Mouse (Mus musculus): Measurements from ENCODE around the gene Arl10. TPM values are rescaled to one million over a fixed set of nuclear protein-coding genes. Genes with fewer than 3 reads are reported as not detected.
A peak's percentile ranks its signal among the peaks of the same experiment; 100 is the strongest.

The Arl10 gene
- polyA plus RNA-seq, 1 experiment: 32.0 TPM

DNA sequence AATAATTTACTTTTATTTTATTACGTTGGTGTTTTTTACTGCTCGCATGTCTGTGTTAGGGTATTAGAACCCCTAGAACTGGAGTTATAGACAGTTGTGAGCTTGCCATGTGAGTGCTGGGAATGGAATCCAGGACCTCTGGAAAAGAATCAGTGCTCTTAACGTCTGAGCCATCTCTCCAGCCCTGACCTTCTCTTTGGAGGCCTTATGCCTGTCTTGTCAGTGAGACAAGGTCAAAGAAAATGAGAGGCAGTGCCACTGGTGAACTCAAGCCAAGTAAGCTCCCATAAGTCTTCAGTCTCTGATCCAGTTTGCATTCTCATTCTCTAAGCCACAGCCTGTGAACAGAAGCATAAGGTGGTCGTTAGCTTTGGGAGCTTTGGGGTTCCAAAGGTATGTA lies 4.1 kb upstream of the Arl10 start:
- DNase-seq: no peak
- Histone ChIP-seq H3K4me1 (ENCODE audit: control insufficient read depth, insufficient read depth, low read length) (no peaks in the 10 kb centered on the region; the same call in 1 of the 2 replicates), H3K4me3 (replicated peaks; ENCODE audit: insufficient read depth, low read depth, low read length) (no peak overlapping the region), H3K27ac (ENCODE audit: insufficient read depth, low read length) (no peak overlapping the region), H3K27me3 (ENCODE audit: control insufficient read depth, insufficient read depth, low read length) (no peaks in the 10 kb centered on the region)
- 73% methylated on average over 4 of the region's 4 CpGs for WGBS
- no peak for TF ChIP-seq POLR2A (IDR thresholded peaks at IDR 0.05; ENCODE audit: borderline replicate concordance, insufficient read depth, low read length)
- TF ChIP-seq CTCF (IDR thresholded peaks at IDR 0.05; ENCODE audit: borderline replicate concordance, insufficient read depth, low read depth, low read length): no peak

DNA sequence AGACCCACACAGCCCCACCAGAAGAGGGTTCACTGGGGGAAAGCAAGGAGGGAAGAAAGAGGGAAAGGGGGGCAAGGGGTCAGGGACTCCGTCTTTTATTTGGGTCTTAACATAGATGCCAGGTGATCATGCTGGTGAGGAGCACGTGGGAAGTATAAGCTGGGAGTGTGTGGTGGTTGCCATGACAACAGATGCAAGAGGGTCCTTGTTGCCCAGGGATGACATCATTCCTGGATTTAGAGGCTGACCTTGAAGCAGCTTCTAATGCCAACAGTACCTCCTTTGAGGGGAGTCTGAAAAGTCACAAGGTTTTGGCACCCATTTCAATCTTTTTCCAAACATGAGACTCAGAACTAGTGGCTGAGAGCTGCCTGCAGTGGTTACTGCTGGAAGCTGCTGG lies 3.2 kb upstream of the Arl10 start:
- WGBS: 32% methylated on average over 2 of the region's 2 CpGs
- H3K4me1 ChIP-seq (ENCODE audit: control insufficient read depth, insufficient read depth, low read length): no peaks in the 10 kb centered on the region; the same call in 1 of the 2 replicates

DNA sequence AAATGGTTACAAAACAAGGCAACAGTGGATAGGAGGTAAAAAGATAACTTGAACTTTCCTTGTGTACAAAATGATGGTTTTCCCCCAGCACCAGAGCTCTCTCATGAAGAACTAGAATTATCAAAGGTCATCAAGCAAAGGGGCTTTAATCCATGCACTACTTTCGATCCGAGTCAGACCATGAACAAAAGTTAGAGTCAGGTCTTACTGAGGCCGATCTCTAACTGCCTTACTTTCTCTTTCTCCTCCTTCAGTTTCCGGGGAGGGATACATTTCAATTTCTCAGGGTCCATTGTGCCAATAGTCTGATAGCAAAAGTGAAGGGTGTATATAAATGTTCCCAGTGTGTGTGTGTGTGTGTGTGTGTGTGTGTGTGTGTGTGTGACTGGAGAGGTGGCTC lies 2.2 kb upstream of the Arl10 start:
- H3K4me1 ChIP-seq (ENCODE audit: control insufficient read depth, insufficient read depth, low read length): no peaks in the 10 kb centered on the region; the same call in 1 of the 2 replicates
- no peak overlapping the region for H3K27ac ChIP-seq (ENCODE audit: insufficient read depth, low read length)
- no peak for DNase-seq
- WGBS: 87% methylated on average over 4 of the region's 4 CpGs
- no peak overlapping the region for H3K4me3 ChIP-seq (replicated peaks; ENCODE audit: insufficient read depth, low read depth, low read length)
- TF ChIP-seq CTCF (IDR thresholded peaks at IDR 0.05; ENCODE audit: borderline replicate concordance, insufficient read depth, low read depth, low read length): no peak
- TF ChIP-seq POLR2A (IDR thresholded peaks at IDR 0.05; ENCODE audit: borderline replicate concordance, insufficient read depth, low read length): no peak
- no peaks in the 10 kb centered on the region for H3K27me3 ChIP-seq (ENCODE audit: control insufficient read depth, insufficient read depth, low read length)

More for the DNA sequence above, 3.2 kb upstream of the Arl10 start:
- no peak for DNase-seq
- H3K27me3 ChIP-seq (ENCODE audit: control insufficient read depth, insufficient read depth, low read length): no peaks in the 10 kb centered on the region
- H3K4me3 ChIP-seq (replicated peaks; ENCODE audit: insufficient read depth, low read depth, low read length): no peak overlapping the region
- TF ChIP-seq CTCF (IDR thresholded peaks at IDR 0.05; ENCODE audit: borderline replicate concordance, insufficient read depth, low read depth, low read length) (no peak), POLR2A (IDR thresholded peaks at IDR 0.05; ENCODE audit: borderline replicate concordance, insufficient read depth, low read length) (no peak)
- H3K27ac ChIP-seq (ENCODE audit: insufficient read depth, low read length): no peak overlapping the region

DNA sequence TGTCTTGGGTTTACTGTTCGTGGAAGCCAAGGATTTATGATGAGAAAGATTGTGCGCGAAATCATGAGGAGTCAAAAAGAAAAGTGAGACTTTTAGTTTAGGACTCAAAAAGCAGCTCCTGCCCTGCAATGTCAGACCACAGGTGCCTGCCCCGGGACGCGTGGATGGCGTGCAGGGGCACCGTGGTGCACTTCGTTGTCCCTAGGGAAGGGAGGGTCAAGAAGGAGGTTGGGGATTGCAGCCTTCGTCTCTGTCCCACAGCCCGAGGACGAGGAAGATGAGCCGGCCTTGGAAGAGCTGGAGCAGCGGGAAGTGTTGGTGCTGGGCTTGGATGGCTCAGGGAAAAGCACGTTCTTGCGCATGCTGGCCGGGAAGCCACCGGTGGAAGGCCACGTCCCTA lies 674 bp downstream of the Arl10 start:
- TF ChIP-seq POLR2A (IDR thresholded peaks at IDR 0.05; ENCODE audit: borderline replicate concordance, insufficient read depth, low read length): no peak
- no peak for TF ChIP-seq CTCF (IDR thresholded peaks at IDR 0.05; ENCODE audit: borderline replicate concordance, insufficient read depth, low read depth, low read length)
- no peak overlapping the region for H3K27ac ChIP-seq (ENCODE audit: insufficient read depth, low read length)

DNA sequence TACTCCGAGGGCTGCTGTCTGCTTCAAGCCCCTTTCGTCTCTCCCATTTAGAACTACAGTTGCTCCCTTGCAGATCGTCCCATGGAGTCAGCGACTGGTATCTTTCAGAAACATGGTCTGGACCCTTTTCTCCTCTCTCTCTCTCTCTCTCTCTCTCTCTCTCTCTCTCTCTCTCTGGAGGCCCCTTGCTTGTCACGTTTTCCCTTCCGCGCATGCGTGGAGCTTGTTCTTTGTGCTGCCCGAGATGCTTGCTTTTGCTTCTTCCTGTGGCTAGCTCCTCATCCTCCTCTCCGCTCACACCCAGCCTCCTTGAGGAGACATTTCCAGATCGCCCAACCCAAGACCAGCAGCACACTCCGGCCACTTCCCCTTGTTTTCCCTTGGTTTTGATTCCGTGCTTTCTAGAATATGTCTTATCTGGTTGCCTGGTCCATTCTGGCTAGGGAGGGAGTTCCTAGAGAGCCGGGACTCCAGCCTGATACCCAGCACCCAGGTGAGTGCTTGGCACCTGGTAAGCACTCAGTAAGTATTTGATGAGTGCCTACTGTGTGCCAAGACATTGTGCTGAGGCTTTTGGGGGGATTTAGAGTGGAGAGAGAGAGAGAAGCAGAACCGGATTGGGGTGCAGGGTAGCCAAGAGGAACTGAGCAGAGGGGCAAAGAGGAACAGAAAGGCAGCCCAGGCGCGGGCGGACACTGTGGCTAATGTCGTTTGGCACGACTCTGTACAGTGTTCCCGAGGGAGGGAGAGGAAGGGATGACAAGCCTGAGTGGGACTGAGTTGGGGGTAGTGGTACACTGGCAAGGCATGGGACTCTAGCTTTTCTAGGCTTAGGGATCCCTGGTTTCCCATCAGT lies 3.1 kb downstream of the Arl10 start:
- no peak overlapping the region for H3K27ac ChIP-seq (ENCODE audit: insufficient read depth, low read length)
- 69% methylated on average over 21 of the region's 21 CpGs for WGBS
- DNase-seq: no peak
- no peak overlapping the region for H3K4me3 ChIP-seq (replicated peaks; ENCODE audit: insufficient read depth, low read depth, low read length)
- H3K4me1 ChIP-seq (ENCODE audit: control insufficient read depth, insufficient read depth, low read length): peaks cover 6% of the 10 kb centered on the region
- TF ChIP-seq POLR2A (IDR thresholded peaks at IDR 0.05; ENCODE audit: borderline replicate concordance, insufficient read depth, low read length) (no peak), CTCF (IDR thresholded peaks at IDR 0.05; ENCODE audit: borderline replicate concordance, insufficient read depth, low read depth, low read length) (no peak)
- H3K27me3 ChIP-seq (ENCODE audit: control insufficient read depth, insufficient read depth, low read length): no peaks in the 10 kb centered on the region

More for the DNA sequence above, 674 bp downstream of the Arl10 start:
- Histone ChIP-seq H3K4me1 (ENCODE audit: control insufficient read depth, insufficient read depth, low read length) (peaks cover 3% of the 10 kb centered on the region), H3K27me3 (ENCODE audit: control insufficient read depth, insufficient read depth, low read length) (no peaks in the 10 kb centered on the region), H3K4me3 (replicated peaks; ENCODE audit: insufficient read depth, low read depth, low read length) (peak overlapping the region; percentile 73)
- DNase-seq: no peak
- 2% methylated on average over 19 of the region's 19 CpGs for WGBS

DNA sequence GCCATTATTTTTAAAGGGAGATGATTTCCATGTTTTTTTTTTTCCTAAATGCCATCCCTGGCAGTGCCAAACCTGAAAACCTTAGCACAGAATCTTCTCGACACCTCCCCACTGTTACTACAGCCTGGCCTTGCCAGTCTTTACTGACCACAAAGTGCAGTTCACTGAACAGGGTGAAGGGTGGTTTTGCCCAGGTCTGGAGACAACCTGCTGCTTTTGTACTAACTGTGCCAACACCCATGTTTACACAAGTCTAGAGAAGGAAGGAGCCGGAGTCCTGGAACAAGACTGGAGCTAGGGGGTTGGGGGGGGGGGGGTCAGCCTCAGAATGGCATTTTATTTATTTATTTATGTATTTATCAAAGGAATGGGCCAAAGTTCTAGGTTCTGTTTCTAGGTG lies 6.6 kb downstream of the Arl10 start:
- H3K4me3 ChIP-seq (replicated peaks; ENCODE audit: insufficient read depth, low read depth, low read length): no peak overlapping the region
- H3K27ac ChIP-seq (ENCODE audit: insufficient read depth, low read length): no peak overlapping the region
- peaks cover 6% of the 10 kb centered on the region for H3K4me1 ChIP-seq (ENCODE audit: control insufficient read depth, insufficient read depth, low read length)
- H3K27me3 ChIP-seq (ENCODE audit: control insufficient read depth, insufficient read depth, low read length): no peaks in the 10 kb centered on the region
- DNase-seq: no peak
- no peak for TF ChIP-seq CTCF (IDR thresholded peaks at IDR 0.05; ENCODE audit: borderline replicate concordance, insufficient read depth, low read depth, low read length)
- no peak for TF ChIP-seq POLR2A (IDR thresholded peaks at IDR 0.05; ENCODE audit: borderline replicate concordance, insufficient read depth, low read length)
- WGBS: 20% methylated on average over 2 of the region's 2 CpGs

DNA sequence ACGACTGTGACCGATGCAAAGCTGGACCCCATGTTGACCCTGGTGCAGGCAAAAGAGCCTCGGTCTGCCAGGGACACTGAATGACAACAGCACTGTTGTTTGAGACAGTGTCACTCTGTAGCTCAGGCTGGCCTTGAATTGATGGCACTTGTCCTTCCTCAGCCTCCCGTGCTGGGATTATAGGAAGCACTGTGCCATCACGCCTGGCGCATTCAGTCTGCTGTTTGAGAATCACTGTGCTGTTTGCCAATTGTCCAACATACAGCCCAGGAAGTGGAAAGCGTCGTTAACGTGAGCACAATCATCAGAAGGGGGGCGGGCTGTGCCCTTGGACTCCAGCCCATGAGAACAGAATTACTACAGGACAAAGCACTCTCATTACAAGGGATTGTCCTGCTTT lies 7.3 kb downstream of the Arl10 start:
- Histone ChIP-seq H3K27me3 (ENCODE audit: control insufficient read depth, insufficient read depth, low read length) (no peaks in the 10 kb centered on the region), H3K27ac (ENCODE audit: insufficient read depth, low read length) (no peak overlapping the region), H3K4me3 (replicated peaks; ENCODE audit: insufficient read depth, low read depth, low read length) (no peak overlapping the region), H3K4me1 (ENCODE audit: control insufficient read depth, insufficient read depth, low read length) (peaks cover 6% of the 10 kb centered on the region)
- TF ChIP-seq CTCF (IDR thresholded peaks at IDR 0.05; ENCODE audit: borderline replicate concordance, insufficient read depth, low read depth, low read length): no peak
- TF ChIP-seq POLR2A (IDR thresholded peaks at IDR 0.05; ENCODE audit: borderline replicate concordance, insufficient read depth, low read length): no peak
- no peak for DNase-seq
- 24% methylated on average over 10 of the region's 10 CpGs for WGBS

DNA sequence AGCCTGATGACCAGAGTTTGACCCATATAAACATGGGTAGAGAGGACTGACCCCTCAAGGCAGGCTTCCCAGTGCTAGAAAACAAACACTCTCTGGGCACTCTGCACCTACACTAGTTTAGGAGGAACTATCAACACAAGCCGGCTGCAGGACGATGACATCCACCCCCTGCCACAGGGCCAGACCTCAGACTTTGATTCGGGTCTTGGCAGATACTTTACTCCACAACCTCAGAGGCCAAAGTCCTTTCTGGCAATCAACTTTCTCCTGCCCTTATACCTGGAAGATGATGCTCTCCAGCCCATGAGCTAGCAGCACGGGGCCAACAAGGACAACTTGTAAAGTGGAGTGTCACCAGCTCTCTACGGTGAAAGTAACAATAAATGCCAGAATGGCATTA lies 8.0 kb downstream of the Arl10 start:
- no peak overlapping the region for H3K27ac ChIP-seq (ENCODE audit: insufficient read depth, low read length)
- TF ChIP-seq CTCF (IDR thresholded peaks at IDR 0.05; ENCODE audit: borderline replicate concordance, insufficient read depth, low read depth, low read length) (no peak), POLR2A (IDR thresholded peaks at IDR 0.05; ENCODE audit: borderline replicate concordance, insufficient read depth, low read length) (no peak)
- no peak overlapping the region for H3K4me3 ChIP-seq (replicated peaks; ENCODE audit: insufficient read depth, low read depth, low read length)
- no peak for DNase-seq
- H3K27me3 ChIP-seq (ENCODE audit: control insufficient read depth, insufficient read depth, low read length): no peaks in the 10 kb centered on the region
- WGBS: 84% methylated on average over 5 of the region's 5 CpGs
- peaks cover 6% of the 10 kb centered on the region for H3K4me1 ChIP-seq (ENCODE audit: control insufficient read depth, insufficient read depth, low read length)

All from cerebellum, adult 2 months (tissue).